Mouse (Mus musculus) CH12.LX (cell line): ENCODE data around the gene Arg2. TPM values are rescaled to one million over a fixed set of nuclear protein-coding genes. Genes with fewer than 3 reads are reported as not detected.

ENCODE experiments used
- DNase-seq: peaks from one replicate; pipeline ENCODE4 v3.0.0-alpha.2; 2013; ENCODE audit errors: extremely low read depth
- H3K27ac ChIP-seq: 2 replicates; pipeline ENCODE4 v1.5.1; 2012; ENCODE audit warnings: low read depth, mild to moderate bottlenecking, control low read depth, moderate library complexity; ENCODE audit not compliant: insufficient read depth
- H3K27me3 ChIP-seq: replicated peaks from 2 replicates; pipeline ENCODE3; 2012; ENCODE audit warnings: inconsistent platforms
- H3K36me3 ChIP-seq, 2 experiments: replicated peaks in 1 of 2; 2 replicates each; pipeline versions ENCODE3 to v1.6.1; 2012; ENCODE audit warnings: inconsistent platforms in 1 of 2, low read length in 1 of 2, mild to moderate bottlenecking in 1 of 2, mixed read lengths in 1 of 2, moderate library complexity in 1 of 2; ENCODE audit not compliant: control insufficient read depth in 1 of 2, insufficient read depth in 1 of 2
- H3K4me1 ChIP-seq, 2 experiments: 2 replicates each; pipeline ENCODE4 v1.6.1; 2012; ENCODE audit warnings: inconsistent platforms in 1 of 2, moderate library complexity in 1 of 2; ENCODE audit not compliant: insufficient read depth in 2 of 2, control insufficient read depth in 1 of 2
- H3K4me2 ChIP-seq: 2 replicates; pipeline ENCODE4 v1.6.1; 2012; ENCODE audit warnings: low read depth, mild to moderate bottlenecking, control low read depth; ENCODE audit not compliant: poor library complexity, insufficient read depth, severe bottlenecking
- H3K4me3 ChIP-seq, 3 experiments: fragments of 150-350 bp in 1 of 3; sonication (generic) in 1 of 3; replicated peaks in 1 of 3; 2 replicates each; pipeline versions ENCODE3 to v1.5.1; 2011 to 2012; ENCODE audit warnings: low read depth in 2 of 3, low read length in 2 of 3, mild to moderate bottlenecking in 2 of 3, moderate library complexity in 2 of 3, control low read depth in 1 of 3, improper control_type of control experiment in 1 of 3, inconsistent platforms in 1 of 3, mixed read lengths in 1 of 3; ENCODE audit not compliant: poor library complexity in 1 of 3
- H3K79me2 ChIP-seq: replicated peaks from 2 replicates; pipeline ENCODE4 v1.6.1; 2012; ENCODE audit warnings: mild to moderate bottlenecking, moderate library complexity; ENCODE audit not compliant: control insufficient read depth, poor library complexity, insufficient read depth, severe bottlenecking; ENCODE audit errors: extremely low read depth
- H3K9ac ChIP-seq: 2 replicates; pipeline ENCODE4 v1.6.1; 2012; ENCODE audit warnings: low read depth, mild to moderate bottlenecking, control low read depth, moderate library complexity; ENCODE audit not compliant: insufficient read depth
- H3K9me3 ChIP-seq: replicated peaks from 2 replicates; pipeline ENCODE3; 2012; ENCODE audit warnings: low read length, inconsistent platforms, mixed read lengths
- BHLHE40 ChIP-seq: IDR thresholded peaks from 2 replicates; pipeline ENCODE4 v1.6.1; 2011; ENCODE audit warnings: mild to moderate bottlenecking, low read depth, low read length, improper control_type of control experiment
- CHD1 ChIP-seq: IDR thresholded peaks from 2 replicates; pipeline ENCODE4 v1.6.1; 2012; ENCODE audit warnings: low read depth, low read length, improper control_type of control experiment, inconsistent platforms
- CTCF ChIP-seq, 2 experiments: IDR thresholded peaks in 1 of 2; conservative IDR thresholded peaks in 1 of 2; 2 replicates each; pipeline ENCODE4 v1.5.1; 2011 to 2012; ENCODE audit warnings: low read depth in 2 of 2, low read length in 2 of 2, improper control_type of control experiment in 1 of 2, inconsistent platforms in 1 of 2, mild to moderate bottlenecking in 1 of 2, moderate library complexity in 1 of 2
- ELF1 ChIP-seq: IDR thresholded peaks from 2 replicates; pipeline ENCODE4 v1.6.1; 2014; ENCODE audit warnings: low read depth, mild to moderate bottlenecking, inconsistent platforms, low read length, improper control_type of control experiment
- ETS1 ChIP-seq: conservative IDR thresholded peaks from 2 replicates; pipeline ENCODE4 v1.6.1; 2012; ENCODE audit warnings: low read depth, mild to moderate bottlenecking, inconsistent platforms, low read length, improper control_type of control experiment, moderate library complexity
- GABPA ChIP-seq: IDR thresholded peaks from 2 replicates; pipeline ENCODE4 v1.6.1; 2012; ENCODE audit warnings: low read depth, low read length, improper control_type of control experiment, inconsistent platforms; ENCODE audit not compliant: insufficient replicate concordance
- IRF4 ChIP-seq: IDR thresholded peaks from 2 replicates; pipeline ENCODE4 v1.6.1; 2014; ENCODE audit warnings: low read depth, mild to moderate bottlenecking, inconsistent platforms, low read length, improper control_type of control experiment
- JUN ChIP-seq: IDR thresholded peaks from 2 replicates; pipeline ENCODE4 v1.6.1; 2011; ENCODE audit warnings: low read depth, mild to moderate bottlenecking, low read length, improper control_type of control experiment, moderate library complexity; ENCODE audit not compliant: insufficient read depth
- KAT2A ChIP-seq: IDR thresholded peaks from 2 replicates; pipeline ENCODE4 v1.6.1; 2012; ENCODE audit warnings: low read length, improper control_type of control experiment, inconsistent platforms; ENCODE audit not compliant: insufficient replicate concordance
- MAFK ChIP-seq: IDR thresholded peaks from 2 replicates; pipeline ENCODE4 v1.6.1; 2011; ENCODE audit warnings: low read length, improper control_type of control experiment; ENCODE audit not compliant: insufficient replicate concordance
- MAX ChIP-seq: IDR thresholded peaks from 2 replicates; pipeline ENCODE4 v1.6.1; 2011; ENCODE audit warnings: low read length, improper control_type of control experiment
- MAZ ChIP-seq: IDR thresholded peaks from 2 replicates; pipeline ENCODE4 v1.6.1; 2012; ENCODE audit warnings: low read depth, mild to moderate bottlenecking, inconsistent platforms, low read length, improper control_type of control experiment, moderate library complexity
- MXI1 ChIP-seq: IDR thresholded peaks from 2 replicates; pipeline ENCODE4 v1.6.1; 2011; ENCODE audit warnings: mild to moderate bottlenecking, low read depth, low read length, improper control_type of control experiment
- PAX5 ChIP-seq: IDR thresholded peaks from 2 replicates; pipeline ENCODE4 v1.6.1; 2012; ENCODE audit warnings: low read length, inconsistent platforms, mixed read lengths
- RCOR1 ChIP-seq: conservative IDR thresholded peaks from 2 replicates; pipeline ENCODE4 v1.6.1; 2012; ENCODE audit warnings: low read depth, mild to moderate bottlenecking, inconsistent platforms, low read length, improper control_type of control experiment
- TCF12 ChIP-seq: IDR thresholded peaks from 2 replicates; pipeline ENCODE4 v1.6.1; 2014; ENCODE audit warnings: low read depth, mild to moderate bottlenecking, inconsistent platforms, low read length, improper control_type of control experiment
- USF2 ChIP-seq: conservative IDR thresholded peaks from 2 replicates; pipeline ENCODE4 v1.6.1; 2011; ENCODE audit warnings: low read depth, low read length, improper control_type of control experiment
- ZC3H11A ChIP-seq: IDR thresholded peaks from 2 replicates; pipeline ENCODE4 v1.6.1; 2012; ENCODE audit warnings: low read depth, mild to moderate bottlenecking, inconsistent platforms, low read length, improper control_type of control experiment
- ZNF384 ChIP-seq: IDR thresholded peaks from 2 replicates; pipeline ENCODE4 v1.6.1; 2012; ENCODE audit warnings: low read depth, low read length, improper control_type of control experiment, inconsistent platforms
- dilution Hi-C: fragments of 300-500 bp; cut with MboI; formaldehyde crosslinking; loops from 2 replicates; pipeline ENCODE4 v1.14.3; 2020; ENCODE audit warnings: low sequenced_read_pairs; ENCODE audit not compliant: extremely low pct_unique_long_range_greater_than_20kb, extremely low pct_ligation_motif_present
- in situ Hi-C: fragments of 300-500 bp; cut with MboI; formaldehyde crosslinking; loops from 3 replicates; pipeline ENCODE4 v1.14.3; 2019; ENCODE audit warnings: low sequenced_read_pairs, low pct_ligation_motif_present, low pct_unique_long_range_greater_than_20kb, mixed read lengths
- polyA plus RNA-seq: library from polyadenylated mRNA; unstranded; fragments of >175 nt; gene quantifications from 2 replicates; pipeline ENCODE4 v1.2.1, GENCODE M21; 2012; ENCODE audit warnings: low read depth; ENCODE audit not compliant: insufficient read length
- total RNA-seq, 2 experiments: library from RNA; depleted of rRNA; stranded (reverse); fragments of 300-350 nt in 1 of 2; fragments of >200 nt in 1 of 2; gene quantifications; 2 replicates each; pipeline ENCODE4 v1.2.3; 2012 to 2014

Gene Arg2
- total and polyA plus RNA-seq, 3 experiments, result not detected

- Histone ChIP-seq H3K4me3 (no peak overlapping the region), H3K27me3 (peaks cover 2% of the 10 kb centered on the region), H3K4me2 (no peak overlapping the region), H3K36me3 (no peaks in the 10 kb centered on the region), H3K4me1 (peaks cover 0 to 11% of the 10 kb centered on the region in 2 experiments; a peak in 2 of 4 replicates), H3K79me2 (no peaks in the 10 kb centered on the region), H3K9me3 (no peaks in the 10 kb centered on the region), H3K9ac (no peak overlapping the region), H3K27ac (no peak overlapping the region)
- in situ Hi-C loops, result no loop called here
- TF ChIP-seq MAFK, result peak; percentile 88
- TF ChIP-seq CHD1, result no peak
- dilution Hi-C loops, result no loop called here
- DNase-seq, result no peak
Observed at GRCm38 (mm10) chr12:79136949-79137348, 6.4 kb downstream of the Arg2 start.

- DNase-seq, result no peak
- Histone ChIP-seq H3K79me2 (no peaks in the 10 kb centered on the region), H3K27me3 (no peaks in the 10 kb centered on the region), H3K27ac (no peak overlapping the region), H3K4me1 (peaks cover 0 to 11% of the 10 kb centered on the region in 2 experiments; a peak in 2 of 4 replicates), H3K9ac (no peak overlapping the region), H3K4me2 (no peak overlapping the region), H3K36me3 (no peaks in the 10 kb centered on the region), H3K4me3 (no peak overlapping the region), H3K9me3 (no peaks in the 10 kb centered on the region)
- in situ Hi-C loops (no loop called here), dilution Hi-C loops (no loop called here)
- TF ChIP-seq RCOR1 (no peak), ZNF384 (no peak), TCF12 (no peak), ETS1 (no peak), JUN (no peak), PAX5 (no peak), KAT2A (no peak), GABPA (no peak), ZC3H11A (no peak), USF2 (no peak), MAX (no peak), ELF1 (no peak), CTCF (conservative IDR thresholded peaks at IDR 0.05 in 1 of 2, IDR thresholded peaks at IDR 0.05 in 1 of 2; ENCODE audit: low read depth in 2 of 2, low read length in 2 of 2) (no peak), BHLHE40 (no peak), IRF4 (no peak), CHD1 (no peak), MAZ (no peak), MXI1 (no peak)
Observed at GRCm38 (mm10) chr12:79138999-79139398, 8.4 kb downstream of the Arg2 start.
